Mouse (Mus musculus): ENCODE data around the gene Tox2. TPM values are rescaled to one million over a fixed set of nuclear protein-coding genes. Genes with fewer than 3 reads are reported as not detected.

Gene Tox2
- total RNA-seq, 2 experiments from 2014 or later, result 0.27 TPM; not detected in 1

DNA sequence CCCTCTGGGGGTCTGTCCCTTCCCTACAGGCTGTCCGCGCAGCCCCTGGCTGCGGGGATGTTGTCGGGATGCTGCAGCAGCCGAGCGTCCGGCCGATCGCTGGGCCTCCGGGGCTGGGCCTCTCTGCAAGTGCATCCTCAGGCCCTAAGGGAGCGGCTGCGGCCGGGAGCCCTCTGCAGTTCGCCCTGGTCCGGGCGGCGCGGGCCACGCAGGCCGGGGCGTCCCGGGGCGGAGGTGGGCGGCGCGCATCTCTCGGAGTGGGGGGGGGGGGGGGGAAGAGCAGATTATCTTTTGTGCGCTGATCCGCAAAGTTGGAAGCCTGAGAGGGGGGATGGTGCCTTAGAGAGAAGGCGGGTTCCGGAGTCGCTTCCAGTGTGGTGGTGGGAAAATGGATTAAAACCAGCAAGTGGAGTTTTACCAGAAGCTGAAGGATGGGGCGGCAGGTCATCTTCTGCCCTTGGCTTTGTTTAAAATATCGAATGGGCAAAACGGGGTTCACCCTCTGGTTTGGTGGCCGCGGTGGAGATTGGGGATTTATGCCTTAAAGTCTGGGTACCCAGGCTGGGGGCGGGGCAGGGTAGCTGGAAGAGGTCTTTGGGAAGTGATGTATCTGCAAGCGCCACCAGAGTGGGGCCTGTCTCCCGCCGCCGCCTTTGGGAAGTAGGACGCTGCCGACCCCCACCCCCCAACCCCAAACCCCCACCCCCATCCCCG, 1.8 kb downstream of the Tox2 start:
- ATAC-seq (replicated peaks; ENCODE audit: poor library complexity), result no peak

- no peak for ATAC-seq (replicated peaks; ENCODE audit: poor library complexity)
These were observed 2.3 kb downstream of the Tox2 start for GRCm38 (mm10) chr2:163205262-163205647.

- ATAC-seq (replicated peaks; ENCODE audit: poor library complexity), result no peak
These were observed 3.0 kb downstream of the Tox2 start for GRCm38 (mm10) chr2:163205737-163206490.

GRCm38 (mm10) chr2:163207315-163207714, 4.4 kb downstream of the Tox2 start:
- ATAC-seq (replicated peaks; ENCODE audit: poor library complexity), result 0 out of 2 replicates have a peak, but pooled peaks have one; percentile 32

DNA sequence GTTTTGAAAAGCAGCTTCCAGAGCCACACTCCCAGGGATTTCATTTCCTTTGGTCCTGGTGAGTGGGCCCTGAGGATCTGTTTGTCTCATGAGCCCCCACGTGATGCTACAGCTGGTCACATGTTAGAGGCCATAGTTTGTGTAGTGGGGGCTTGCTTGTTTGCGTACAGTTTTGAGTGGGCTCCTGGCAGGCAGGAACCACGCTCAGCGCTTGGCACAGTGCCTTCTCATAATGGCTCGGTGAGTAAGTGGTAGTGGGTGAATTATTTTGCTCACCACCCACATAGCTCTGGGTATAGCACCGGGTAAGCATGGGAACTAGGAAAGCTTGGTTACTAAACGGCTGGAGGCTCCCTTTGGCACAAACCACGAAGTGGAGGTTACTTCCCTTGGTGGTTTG, 6.2 kb downstream of the Tox2 start:
- ATAC-seq (replicated peaks; ENCODE audit: poor library complexity), result no peak

- ATAC-seq (replicated peaks; ENCODE audit: poor library complexity), result no peak; the same call in 1 of the 2 replicates
These were observed 10.2 kb downstream of the Tox2 start for GRCm38 (mm10) chr2:163213085-163213484.

DNA sequence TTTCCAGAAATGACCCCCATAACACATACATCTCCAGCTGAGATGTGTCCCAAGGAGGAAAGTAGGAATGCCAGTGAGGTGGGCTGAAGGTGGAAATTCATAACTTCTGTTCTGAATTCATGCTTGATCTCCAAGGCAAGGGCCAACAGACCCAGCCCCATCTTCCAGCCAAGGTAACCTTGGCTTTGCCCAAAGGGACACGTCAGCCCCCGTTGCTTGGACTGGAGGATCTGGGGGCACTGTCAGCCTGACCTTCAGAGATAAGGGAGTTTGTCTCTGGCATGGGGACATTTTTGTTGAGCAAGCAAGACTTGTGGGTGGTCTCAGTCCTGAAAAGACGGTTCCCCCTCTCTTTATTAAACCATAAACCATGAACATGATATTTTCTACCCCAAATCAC, 15.2 kb downstream of the Tox2 start:
- ATAC-seq (replicated peaks; ENCODE audit: poor library complexity), result no peak

GRCm38 (mm10) chr2:163218571-163218970, 15.6 kb downstream of the Tox2 start:
- no peak for ATAC-seq (replicated peaks; ENCODE audit: poor library complexity)

DNA sequence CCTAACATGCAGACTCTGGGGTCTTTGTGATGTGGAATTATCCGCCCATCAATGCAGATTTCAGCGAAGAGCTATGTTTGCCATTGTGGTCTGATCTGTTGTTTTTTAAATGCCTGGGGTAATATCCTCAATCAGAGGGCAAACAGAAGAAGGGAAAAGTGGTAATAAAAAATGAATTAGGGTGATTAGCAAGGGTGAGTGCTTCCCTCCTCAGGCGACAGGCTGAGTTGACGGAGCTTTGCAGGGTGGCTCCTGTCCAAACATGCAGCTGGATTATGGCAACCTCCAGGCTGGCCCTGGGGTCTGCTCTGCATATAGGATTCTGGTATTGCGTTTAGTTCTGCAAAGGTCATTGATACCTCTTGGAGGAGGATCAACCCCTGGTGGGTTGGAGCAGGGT, 16.5 kb downstream of the Tox2 start:
- no peak for ATAC-seq (replicated peaks; ENCODE audit: poor library complexity)

GRCm38 (mm10) chr2:163220706-163221105, 17.8 kb downstream of the Tox2 start:
- ATAC-seq (replicated peaks; ENCODE audit: poor library complexity), result peak; percentile 74

DNA sequence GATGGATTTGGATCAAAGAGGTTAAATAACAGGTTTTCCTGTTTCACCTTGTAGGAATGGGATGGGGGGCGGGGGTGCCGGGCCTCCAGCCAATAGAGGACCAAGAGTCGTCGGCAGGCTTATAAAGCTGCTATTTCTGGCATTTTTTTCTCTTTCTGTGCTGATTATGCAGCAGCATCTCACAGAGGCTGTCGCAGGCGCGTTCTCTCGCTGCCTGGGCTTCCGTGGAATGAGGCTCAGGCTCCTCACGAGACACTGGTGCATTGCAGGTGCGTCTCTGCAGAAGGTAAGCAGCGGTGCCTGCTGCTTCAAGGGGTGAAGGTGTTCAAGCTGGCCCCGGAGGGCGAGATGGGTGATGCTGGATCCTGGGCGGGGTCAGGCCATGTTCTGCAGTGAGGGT, 22.4 kb downstream of the Tox2 start:
- ATAC-seq (replicated peaks; ENCODE audit: poor library complexity), result no peak

DNA sequence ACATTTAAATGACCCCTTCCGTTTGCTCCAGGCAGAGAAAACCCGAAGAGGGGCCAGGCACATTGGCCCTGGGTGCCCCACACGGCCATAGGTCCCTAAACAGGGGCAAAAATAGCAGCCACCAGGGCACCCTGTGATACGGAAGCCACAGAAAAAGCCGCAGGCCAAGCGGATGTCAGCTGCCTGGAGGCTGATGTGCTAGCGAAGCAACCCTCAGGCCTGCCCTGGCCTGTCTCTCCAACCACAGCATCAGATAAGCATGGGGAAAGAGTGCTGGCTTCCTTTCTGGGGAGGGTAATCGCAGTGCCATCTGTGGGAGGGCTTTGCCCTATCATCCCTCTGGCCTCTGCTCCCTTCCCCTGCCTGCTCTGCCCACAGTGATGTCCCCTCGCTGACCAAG, 26.1 kb downstream of the Tox2 start:
- ATAC-seq (replicated peaks; ENCODE audit: poor library complexity), result peak; percentile 91

- ATAC-seq (replicated peaks; ENCODE audit: poor library complexity), result no peak
These were observed 29.0 kb downstream of the Tox2 start for GRCm38 (mm10) chr2:163231781-163232534.

DNA sequence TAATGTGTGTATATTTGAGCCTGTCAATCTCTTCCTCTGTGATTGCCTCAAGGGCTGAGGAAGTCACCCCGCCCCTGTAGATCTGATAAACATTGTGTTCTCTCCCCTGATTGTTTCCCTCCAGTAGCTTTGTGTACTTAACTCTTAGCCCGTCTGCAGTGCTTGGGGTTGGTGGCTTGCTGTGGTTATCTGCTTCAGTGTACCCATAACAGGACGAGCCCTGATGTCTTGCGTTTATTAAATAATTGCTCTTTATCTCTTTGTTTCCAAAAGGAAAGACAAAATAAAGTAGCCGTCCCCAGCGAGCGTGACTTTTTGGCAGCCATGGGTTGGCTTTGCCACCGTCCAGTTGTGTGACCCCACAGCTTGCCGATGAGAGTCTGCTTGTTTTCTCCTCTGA, 30.7 kb downstream of the Tox2 start:
- ATAC-seq (replicated peaks; ENCODE audit: poor library complexity), result no peak

- ATAC-seq (replicated peaks; ENCODE audit: poor library complexity), result no peak
These were observed 33.1 kb downstream of the Tox2 start for GRCm38 (mm10) chr2:163236057-163236456.

DNA sequence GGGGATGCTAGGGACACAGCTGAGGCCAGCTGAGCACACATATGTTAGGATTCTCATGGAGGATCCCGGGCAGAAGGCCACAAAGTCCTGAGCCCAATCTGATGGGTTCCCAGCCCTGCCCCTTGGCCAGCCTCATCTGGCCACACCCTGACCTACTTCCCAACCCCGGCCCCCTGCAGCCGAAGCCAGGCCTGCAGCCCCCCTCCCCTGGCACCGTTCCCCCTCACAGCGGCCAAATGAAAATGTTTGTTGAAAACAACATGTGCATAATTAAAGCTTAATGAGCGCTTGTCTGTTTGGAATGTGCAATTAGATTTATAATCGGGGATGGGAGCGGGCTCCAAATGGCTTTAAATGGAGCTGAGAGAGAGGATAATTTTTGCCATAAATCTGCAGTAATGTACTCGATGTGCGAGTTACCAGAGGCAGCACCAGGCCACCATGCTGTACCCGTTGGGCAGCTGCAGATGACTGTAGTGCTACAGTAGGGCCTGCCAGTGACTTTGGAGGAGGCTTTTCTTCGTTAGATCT, 35.1 kb downstream of the Tox2 start:
- ATAC-seq (replicated peaks; ENCODE audit: poor library complexity), result no peak

- no peak for ATAC-seq (replicated peaks; ENCODE audit: poor library complexity)
These were observed 37.0 kb downstream of the Tox2 start for GRCm38 (mm10) chr2:163239945-163240344.

DNA sequence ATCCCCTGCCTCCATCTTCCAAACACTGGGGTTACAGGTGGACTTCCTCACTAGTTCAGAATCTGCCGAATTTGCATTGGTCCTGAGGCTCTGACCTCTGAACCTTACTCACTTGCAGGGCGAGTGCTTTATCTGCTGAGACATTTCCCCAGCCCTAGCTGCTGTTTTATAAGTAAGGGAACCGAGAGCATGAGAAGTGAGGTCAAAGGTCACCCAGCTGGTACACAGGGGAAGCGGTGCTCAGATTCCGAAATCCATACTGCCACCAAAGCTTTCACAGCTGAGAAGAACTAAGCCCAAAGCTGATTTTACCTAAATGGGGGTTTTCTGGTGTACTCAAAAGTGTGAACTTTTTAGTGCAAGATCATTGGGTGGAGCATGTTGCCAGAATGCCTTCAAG, 38.9 kb downstream of the Tox2 start:
- ATAC-seq (replicated peaks; ENCODE audit: poor library complexity), result 0 out of 2 replicates have a peak, but pooled peaks have one; percentile 29

DNA sequence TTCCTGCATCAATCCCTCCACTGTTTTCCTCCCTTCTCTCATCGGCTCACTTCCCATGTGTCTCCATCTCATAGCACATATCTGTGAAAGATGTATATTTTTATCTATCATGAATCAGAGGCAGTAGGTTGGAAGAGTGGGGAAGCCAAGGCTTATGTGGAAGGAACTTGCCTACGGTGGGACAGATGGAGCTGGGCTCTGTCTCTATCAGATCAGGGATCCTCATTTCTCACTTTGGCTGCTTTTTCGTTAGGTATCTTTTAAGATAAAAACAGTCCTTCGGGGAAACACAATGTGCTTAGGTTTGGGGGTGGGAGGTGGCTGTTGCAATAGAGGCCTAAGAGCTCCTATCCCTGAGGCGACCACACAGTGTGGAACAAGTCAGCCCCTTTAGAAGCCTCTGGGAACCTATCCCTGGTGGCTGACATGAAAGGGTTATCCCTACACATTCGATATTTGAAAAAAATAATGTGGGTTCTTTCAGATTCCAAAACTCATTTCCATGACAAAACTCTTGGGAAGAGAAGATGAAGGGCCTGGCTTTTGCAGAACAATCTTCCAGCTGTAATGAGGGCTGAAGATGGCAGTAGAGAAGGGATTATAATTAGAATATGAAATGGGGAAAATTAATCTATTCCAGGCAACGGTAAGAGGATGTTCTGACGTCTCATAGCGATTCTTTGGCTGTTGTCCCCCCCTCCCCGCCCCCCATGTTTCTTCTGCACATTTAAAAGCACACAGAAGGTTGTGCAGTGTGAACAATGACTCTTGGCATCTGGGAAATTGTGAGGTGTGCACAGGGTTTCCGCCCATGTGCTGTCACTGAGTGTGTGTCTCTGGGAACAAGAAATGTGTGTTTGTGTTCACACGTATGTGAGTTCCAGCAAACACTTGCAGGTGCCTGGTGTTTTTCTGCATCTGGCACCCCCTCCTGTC, 41.3 kb downstream of the Tox2 start:
- no peak for ATAC-seq (replicated peaks; ENCODE audit: poor library complexity)

DNA sequence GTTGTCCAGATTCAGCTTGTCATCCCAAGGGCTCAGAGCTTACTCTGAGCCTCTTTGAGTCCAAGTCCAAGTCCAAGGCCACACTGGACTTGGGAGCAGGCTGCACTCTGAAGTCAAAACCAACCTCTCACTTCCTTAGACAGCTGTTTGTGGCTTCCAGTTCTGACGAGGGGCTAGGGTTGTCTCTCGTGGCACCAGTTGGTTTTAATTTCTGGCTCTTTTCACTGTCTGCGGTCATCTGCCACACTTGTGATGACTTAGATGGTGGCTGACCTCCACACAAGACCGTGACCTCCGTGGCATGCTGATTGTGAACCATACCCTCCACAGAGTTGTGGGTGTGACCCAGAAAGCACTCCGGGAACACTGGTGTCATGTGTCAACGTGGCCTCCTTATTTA, 46.0 kb downstream of the Tox2 start:
- ATAC-seq (replicated peaks; ENCODE audit: poor library complexity), result no peak
